8 mouse cellular contexts compared by ENCODE assay signal in genomic region chr3:36835525-36836203, GRCm38 (mm10). TPM values are rescaled to one million over a fixed set of nuclear protein-coding genes. Genes with fewer than 3 reads are reported as not detected.
A peak's percentile ranks its signal among the peaks of the same experiment; 100 is the strongest.
DNase-seq lines count a peak whose midpoint lies in the region; ATAC-seq and TF ChIP-seq lines count a peak whose summit lies in the region.

No protein-coding gene starts in this region.

- H3K9me3 ChIP-seq in lung, embryonic 14.5 days (ENCODE audit: low read depth, low read length), result no peaks in the 10 kb centered on the region
- H3K9me3 ChIP-seq in heart, embryonic 15.5 days (replicated peaks), result no peaks in the 10 kb centered on the region
- H3K9me3 ChIP-seq in midbrain, embryonic 16.5 days (replicated peaks; ENCODE audit: control insufficient read depth, low read length, poor library complexity, severe bottlenecking), result no peaks in the 10 kb centered on the region

- WGBS in lung, embryonic 14.5 days, result 37% methylated on average over 18 of the region's 18 CpGs
- WGBS in heart, embryonic 15.5 days, result 29% methylated on average over 18 of the region's 18 CpGs
- 21% methylated on average over 18 of the region's 18 CpGs for WGBS in midbrain, embryonic 16.5 days

- no peak overlapping the region for H3K4me3 ChIP-seq in lung, embryonic 14.5 days (ENCODE audit: low read depth, low read length)
- peak overlapping the region; percentile 4; the same call in 1 of the 2 replicates for H3K4me3 ChIP-seq in heart, embryonic 15.5 days
- no peak overlapping the region; the same call in 1 of the 2 replicates for H3K4me3 ChIP-seq in midbrain, embryonic 16.5 days (ENCODE audit: low read depth, low read length)

- TF ChIP-seq CTCF in lung, embryonic 14.5 days (IDR thresholded peaks at IDR 0.05; ENCODE audit: low read depth), result peak; percentile 48

- no peak overlapping the region for H3K9ac ChIP-seq in lung, embryonic 14.5 days
- H3K9ac ChIP-seq in heart, embryonic 15.5 days, result no peak overlapping the region
- 0 out of 2 replicates have a peak overlapping the region, but pooled peaks have one; percentile 18 for H3K9ac ChIP-seq in midbrain, embryonic 16.5 days (ENCODE audit: low read depth, low read length)

- no peaks in the 10 kb centered on the region for H3K27me3 ChIP-seq in lung, embryonic 14.5 days (ENCODE audit: insufficient read depth, low read length)
- H3K27me3 ChIP-seq in heart, embryonic 15.5 days, result peaks cover 3% of the 10 kb centered on the region; the same call in 1 of the 2 replicates
- H3K27me3 ChIP-seq in midbrain, embryonic 16.5 days (ENCODE audit: control insufficient read depth, insufficient read depth, low read depth, low read length), result no peaks in the 10 kb centered on the region

- H3K4me1 ChIP-seq in lung, embryonic 14.5 days (ENCODE audit: insufficient read depth), result no peaks in the 10 kb centered on the region
- no peaks in the 10 kb centered on the region for H3K4me1 ChIP-seq in heart, embryonic 15.5 days (replicated peaks)
- peaks cover 5% of the 10 kb centered on the region for H3K4me1 ChIP-seq in midbrain, embryonic 16.5 days (ENCODE audit: control insufficient read depth, insufficient read depth, low read length)

- peak overlapping the region; percentile 8 for H3K4me2 ChIP-seq in lung, embryonic 14.5 days
- peak overlapping the region; percentile 43 for H3K4me2 ChIP-seq in heart, embryonic 15.5 days
- H3K4me2 ChIP-seq in midbrain, embryonic 16.5 days (ENCODE audit: low read length), result peak overlapping the region; percentile 41

- peak; percentile 57 for DNase-seq in lung, embryonic 14.5 days
- DNase-seq in lung, postnatal 25 days (ENCODE audit: low spot score), result no peak
- DNase-seq in embryo, embryonic 11.5 days (ENCODE audit: low read depth, low spot score), result peak; percentile 13
- peak; percentile 39 to 51 for DNase-seq in kidney, postnatal 36 days
- no peak for DNase-seq in spleen, adult 12 weeks (ENCODE audit: low spot score)
- DNase-seq in ovary, adult 18-20 months (ENCODE audit: low spot score), result no peak

- no peaks in the 10 kb centered on the region for H3K36me3 ChIP-seq in lung, embryonic 14.5 days (ENCODE audit: insufficient read depth)
- H3K36me3 ChIP-seq in heart, embryonic 15.5 days, result no peaks in the 10 kb centered on the region
- H3K36me3 ChIP-seq in midbrain, embryonic 16.5 days (ENCODE audit: control insufficient read depth, insufficient read depth, low read length), result no peaks in the 10 kb centered on the region

- H3K27ac ChIP-seq in lung, embryonic 14.5 days (ENCODE audit: low read depth), result no peak overlapping the region
- no peak overlapping the region for H3K27ac ChIP-seq in heart, embryonic 15.5 days
- H3K27ac ChIP-seq in midbrain, embryonic 16.5 days (ENCODE audit: low read length), result peak overlapping the region; percentile 31; the same call in 1 of the 2 replicates

- 0 out of 2 replicates have a peak, but pooled peaks have one; percentile 52 for ATAC-seq in lung, embryonic 14.5 days (ENCODE audit: insufficient read depth)
- ATAC-seq in heart, embryonic 15.5 days (replicated peaks; ENCODE audit: insufficient number of reproducible peaks, insufficient read depth, low FRiP score, low read depth), result no peak
- peak; percentile 76 for ATAC-seq in midbrain, embryonic 16.5 days

RNA-seq across cellular contexts. Expression of gene 4932438A13Rik, which starts 27.2 kb away (rescaled TPM):
- polyA plus RNA-seq in lung, embryonic 14.5 days (2014; fragmentation: Nextera tagmentation; extraction: Ambion mirVana), result 55.5 and 55.9 TPM in 2 replicates
- 27.7 and 36.0 TPM in 2 replicates for polyA plus RNA-seq in heart, embryonic 15.5 days (2015; fragmentation: Nextera tagmentation; extraction: Ambion mirVana)
- polyA plus RNA-seq in midbrain, embryonic 16.5 days (2015; fragmentation: Nextera tagmentation; extraction: Ambion mirVana), result 95.7 and 95.9 TPM in 2 replicates

Comparison
In these comparisons a context has a peak if more than half of its experiments do, and no peak if none do; other contexts are left out.
1. DNase-seq: peak in lung, embryonic 14.5 days (single experiment), embryo, embryonic 11.5 days (single experiment) and kidney, postnatal 36 days (2 of 2); none in lung, postnatal 25 days (single experiment), spleen, adult 12 weeks (single experiment) and ovary, adult 18-20 months (single experiment).
2. Peak in every context shown above with its lines, with median percentiles within 50 percentile points of each other: H3K4me2 ChIP-seq.